Mouse (Mus musculus): ENCODE measurements around the gene Grin2c.

GRCm38 (mm10) chr11:115219685-115220084, 47.4 kb downstream of the Grin2c start:
- TF ChIP-seq POLR2A (IDR thresholded peaks at IDR 0.05; ENCODE audit: low read depth, low read length) = no peak
- no peak for TF ChIP-seq CTCF (IDR thresholded peaks at IDR 0.05; ENCODE audit: extremely low read depth, insufficient read length, insufficient replicate concordance, low read depth, low read length)

All from small intestine, adult 2 months (tissue).